1 mouse cellular context compared by ENCODE assay signal in the genomic region with DNA sequence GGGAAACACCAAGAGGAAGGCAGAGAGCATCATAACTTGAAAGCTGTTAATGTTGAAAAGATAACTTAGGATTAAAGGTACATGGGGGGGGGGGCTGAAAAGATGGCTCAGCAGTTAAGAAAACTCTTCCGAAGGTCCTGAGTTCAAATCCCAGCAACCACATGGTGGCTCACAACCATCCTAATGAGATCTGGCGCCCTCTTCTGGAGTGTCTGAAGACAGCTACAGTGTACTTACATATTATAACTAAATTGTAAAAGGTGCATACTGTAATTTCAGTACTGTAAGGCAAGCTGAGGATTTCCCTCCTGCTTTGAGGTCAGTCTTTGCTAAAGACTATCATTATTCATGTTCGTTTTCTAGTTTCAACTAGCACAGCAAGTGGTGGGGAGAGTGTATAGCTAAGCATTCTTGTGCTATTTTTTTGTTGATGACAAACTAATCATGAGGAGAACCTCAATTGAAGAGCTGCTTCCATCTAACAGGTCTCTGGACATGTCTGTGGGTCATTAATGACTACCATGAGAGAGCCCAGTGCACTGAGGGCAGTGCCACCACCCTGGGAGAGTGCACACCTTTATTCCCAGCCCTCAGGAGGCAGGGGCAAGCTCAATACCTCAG.
TF ChIP-seq lines count a peak whose summit lies in the region.

No protein-coding gene starts in this region.

TF ChIP-seq in MEL, 35 proteins besides CTCF, POLR2A, EP300 and RAD21:
- TF ChIP-seq SMC3 (IDR thresholded peaks at IDR 0.05; ENCODE audit: low read depth, low read length) (peak; percentile 35; the same call in 1 of the 2 replicates), MEF2A (IDR thresholded peaks at IDR 0.05; ENCODE audit: extremely low read depth, insufficient replicate concordance, low read depth, low read length, poor library complexity, severe bottlenecking) (no peak), JUND (IDR thresholded peaks at IDR 0.05; ENCODE audit: low read depth, low read length) (no peak), E2F4 (IDR thresholded peaks at IDR 0.05; ENCODE audit: borderline replicate concordance, low read depth, low read length) (no peak), TAL1 (IDR thresholded peaks at IDR 0.05; ENCODE audit: low read length) (no peak), MXI1 (IDR thresholded peaks at IDR 0.05; ENCODE audit: low read depth, low read length) (no peak), ELF1 (IDR thresholded peaks at IDR 0.05; ENCODE audit: low read depth, low read length) (no peak), GABPA (IDR thresholded peaks at IDR 0.05; ENCODE audit: low read depth, low read length) (no peak), ZMIZ1 (IDR thresholded peaks at IDR 0.05; ENCODE audit: low read depth, low read length) (no peak), USF2 (IDR thresholded peaks at IDR 0.05; ENCODE audit: borderline replicate concordance in 1 of 2, insufficient read depth in 1 of 2, low read depth in 1 of 2, low read length in 2 of 2) (no peak), MAFK (IDR thresholded peaks at IDR 0.05; ENCODE audit: borderline replicate concordance, low read depth, low read length) (no peak), MYC (IDR thresholded peaks at IDR 0.05; ENCODE audit: low read depth, low read length) (peak; percentile 79), SIN3A (IDR thresholded peaks at IDR 0.05; ENCODE audit: low read length) (0 out of 2 replicates have a peak, but pooled peaks have one; percentile 14), ZKSCAN1 (IDR thresholded peaks at IDR 0.05; ENCODE audit: low read depth, low read length) (no peak), TBP (IDR thresholded peaks at IDR 0.05; ENCODE audit: low read depth, low read length) (no peak; the same call in 1 of the 2 replicates)
TF ChIP-seq in MEL: peak in this region for 3.
